Mouse (Mus musculus) thymus, postnatal 4 days (tissue): ENCODE measurements around the gene Lipt1.

Experiments
- DNase-seq: peaks from one replicate; pipeline ENCODE4 v3.0.0; 2021

Lipt1 gene

DNA sequence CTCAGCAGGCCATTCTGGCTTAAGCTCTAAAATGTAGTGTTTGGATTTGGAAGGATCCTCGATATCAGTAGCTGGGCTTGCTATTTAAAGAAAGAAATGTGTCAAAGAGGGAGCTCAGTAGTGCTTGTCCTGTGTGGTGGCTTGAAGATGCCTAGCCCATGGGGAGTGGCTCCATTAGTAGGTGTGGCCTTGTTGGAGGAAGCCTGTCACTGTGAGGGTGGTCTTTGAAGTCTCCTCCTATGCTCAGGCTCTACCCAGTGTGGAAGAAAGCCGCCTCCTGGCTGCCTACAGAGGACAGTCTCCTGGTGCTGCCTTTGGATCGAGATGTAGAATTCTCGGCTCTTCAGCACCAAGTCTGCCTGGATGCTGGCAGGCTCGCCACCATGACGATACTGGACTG is 28.8 kb downstream of the Lipt1 start:
- no peak for DNase-seq

DNA sequence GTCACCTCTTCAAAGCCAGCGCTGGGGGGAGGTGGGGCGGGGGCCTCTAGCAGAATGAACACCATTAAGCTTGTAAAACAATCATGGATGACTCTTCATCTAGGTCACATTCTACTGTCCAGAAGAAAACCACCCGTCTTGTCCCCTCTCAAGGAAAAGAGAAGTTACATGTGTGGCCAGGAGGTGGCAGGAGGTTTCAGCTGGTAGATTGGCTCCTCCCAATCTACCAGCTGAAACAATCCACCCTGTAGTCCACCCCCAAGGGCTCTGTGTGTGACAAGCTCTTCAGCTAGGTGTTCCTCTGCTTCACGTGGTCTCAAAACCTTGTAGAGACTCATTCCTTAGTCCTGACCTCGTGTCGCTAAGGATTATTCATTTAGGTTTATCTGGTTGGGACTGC is 31.6 kb downstream of the Lipt1 start:
- peak; percentile 20 for DNase-seq

DNA sequence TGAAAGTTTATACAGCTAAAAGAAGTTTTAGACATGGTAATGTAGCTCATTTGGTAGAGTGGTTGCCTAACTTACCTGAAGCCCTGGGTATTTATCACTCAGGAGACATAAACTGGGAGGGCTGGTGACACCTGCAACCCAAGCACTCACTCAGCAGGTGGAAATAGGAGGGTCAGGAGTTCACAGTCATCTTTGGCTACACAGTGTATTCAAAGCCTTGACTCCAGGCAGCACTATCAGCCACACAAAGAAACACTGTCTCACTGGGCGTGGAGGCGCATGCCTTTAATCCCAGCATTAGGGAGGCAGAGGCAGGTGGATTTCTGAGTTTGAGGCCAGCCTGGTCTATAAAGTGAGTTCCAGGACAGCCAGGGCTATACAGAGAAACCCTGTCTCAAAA is 41.2 kb downstream of the Lipt1 start:
- DNase-seq, result no peak

DNA sequence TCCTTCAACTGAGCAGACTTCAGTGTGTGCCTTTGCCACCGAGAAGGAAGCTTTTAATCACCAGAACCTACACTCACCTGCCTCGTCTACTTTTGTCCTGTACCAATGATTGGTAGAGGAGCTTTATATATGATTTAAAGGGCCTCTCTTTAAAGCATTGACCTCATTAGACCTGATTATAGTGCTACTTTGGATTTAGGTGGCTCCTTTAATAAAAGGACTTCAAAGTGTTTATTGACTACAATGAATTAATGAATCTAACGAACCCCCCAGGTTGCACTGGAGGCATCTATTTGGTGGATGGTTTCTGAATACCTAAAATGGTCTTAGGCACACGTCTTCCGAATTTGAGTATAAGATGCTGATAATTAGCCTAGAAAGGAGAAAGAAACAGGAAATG is 44.9 kb downstream of the Lipt1 start, which contains the start of gene Lyg2:
Gene Lyg2 (minus strand): TSS at position 101 of the 400 bp plus-strand sequence.
- DNase-seq, result no peak

DNA sequence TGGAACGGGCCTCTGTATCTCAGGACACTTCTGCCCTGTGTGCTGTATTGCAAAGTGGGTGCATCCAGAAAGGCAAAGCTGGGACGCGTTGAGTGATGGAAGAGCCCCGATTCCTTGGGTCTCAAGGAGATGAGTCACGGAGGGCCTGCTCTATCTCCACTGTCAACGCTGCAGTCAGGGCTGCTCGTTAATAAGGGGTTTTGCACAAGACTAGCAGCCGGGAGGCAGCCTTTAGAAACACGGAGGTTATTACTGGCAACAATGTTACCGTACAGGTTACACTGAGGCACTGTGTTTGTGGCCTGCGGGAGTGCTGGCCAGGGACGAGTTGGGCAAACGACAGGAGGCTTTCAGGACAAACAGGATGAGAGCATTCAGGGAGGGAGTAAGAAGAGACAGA is 46.1 kb downstream of the Lipt1 start:
- DNase-seq, result no peak

DNA sequence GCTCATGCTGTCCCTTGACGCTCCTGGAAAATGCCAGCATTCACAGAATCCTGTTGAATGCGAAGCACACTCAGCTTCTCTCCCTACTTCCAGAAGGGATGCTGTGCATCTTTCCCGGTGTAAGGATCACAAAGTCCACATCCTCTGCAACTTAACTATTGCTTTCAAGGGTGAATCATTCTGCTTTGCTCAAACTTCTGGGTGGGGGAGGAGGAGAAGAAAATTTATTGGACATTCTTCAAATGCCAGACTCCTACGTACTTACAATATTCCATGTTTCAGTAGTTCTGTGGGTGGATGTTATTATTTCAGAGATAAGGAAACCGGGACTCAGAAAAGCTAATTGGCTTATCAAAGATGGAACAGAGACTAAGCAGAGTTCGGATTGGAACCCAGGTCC is 46.6 kb downstream of the Lipt1 start:
- no peak for DNase-seq

DNA sequence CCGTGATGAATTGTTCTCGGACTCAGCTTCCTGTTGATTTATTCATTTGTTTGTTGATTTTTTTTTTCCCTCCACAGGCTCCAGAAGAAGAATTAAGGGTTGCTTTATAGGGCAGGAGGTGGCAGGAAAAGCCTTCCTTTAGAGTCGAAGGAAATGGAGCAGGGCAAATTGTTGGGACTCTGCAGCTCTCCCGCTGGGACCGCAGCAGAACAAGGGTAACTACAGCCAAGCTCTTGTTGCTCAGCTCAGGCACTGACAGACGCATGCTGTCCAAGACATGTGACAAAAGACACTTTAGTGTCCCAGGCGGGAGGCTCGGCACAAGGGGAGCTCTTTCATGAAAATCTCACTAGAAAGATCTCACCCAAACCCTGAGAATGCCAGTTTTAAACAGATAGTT is 51.0 kb downstream of the Lipt1 start:
- DNase-seq, result no peak
